Mouse (Mus musculus) lung, embryonic 16.5 days (tissue): Measurements from ENCODE around the gene Cacnb4. TPM values are rescaled to one million over a fixed set of nuclear protein-coding genes. Genes with fewer than 3 reads are reported as not detected.

ENCODE experiments used
- ATAC-seq: fragments of 200-750 bp; cut with Nextera tagmentation; 2 replicates; pipeline ENCODE4 v1.8.0; 2017; ENCODE audit warnings: low read depth, mild to moderate bottlenecking, moderate library complexity
- H3K27ac ChIP-seq: fragments of 300-500 bp; sonication (generic); 2 replicates; pipeline ENCODE4 v1.5.1; 2014; ENCODE audit warnings: mild to moderate bottlenecking, control low read depth, low read length
- H3K27me3 ChIP-seq: fragments of 300-500 bp; sonication (generic); 2 replicates; pipeline ENCODE4 v1.6.1; 2014; ENCODE audit warnings: low read depth, low read length, mixed read lengths; ENCODE audit not compliant: control insufficient read depth, insufficient read depth
- H3K36me3 ChIP-seq: fragments of 300-500 bp; sonication (generic); 2 replicates; pipeline ENCODE4 v1.6.1; 2014; ENCODE audit warnings: low read length; ENCODE audit not compliant: control insufficient read depth, insufficient read depth
- H3K4me1 ChIP-seq: fragments of 300-500 bp; sonication (generic); replicated peaks from 2 replicates; pipeline ENCODE4 v1.6.1; 2014; ENCODE audit warnings: low read length, mixed read lengths; ENCODE audit not compliant: control insufficient read depth, insufficient read depth
- H3K4me2 ChIP-seq: fragments of 300-500 bp; sonication (generic); 2 replicates; pipeline ENCODE4 v1.6.1; 2014; ENCODE audit warnings: low read depth, low read length, control low read depth
- H3K4me3 ChIP-seq: fragments of 300-500 bp; sonication (generic); 2 replicates; pipeline ENCODE4 v1.5.1; 2014; ENCODE audit warnings: mild to moderate bottlenecking, low read length, control low read depth
- H3K9ac ChIP-seq: fragments of 300-500 bp; sonication (generic); 2 replicates; pipeline ENCODE4 v1.6.1; 2014; ENCODE audit warnings: low read length, control low read depth
- H3K9me3 ChIP-seq: fragments of 300-500 bp; sonication (generic); 2 replicates; pipeline ENCODE4 v1.6.1; 2016; ENCODE audit warnings: low read length; ENCODE audit not compliant: control insufficient read depth
- WGBS: fragments of 180-500 bp; shearing (Covaris S2); extraction: QIAGEN DNeasy Blood & Tissue Kit; methylation state at CpG from one replicate; pipeline ENCODE4 v1.1.7; 2014; 5-methylcytosine and 5-hydroxymethylcytosine counted together
- polyA plus RNA-seq: library from polyadenylated mRNA; unstranded; fragments of >200 nt; fragmentation: Nextera tagmentation; extraction: Ambion mirVana; gene quantifications from 2 replicates; pipeline ENCODE4 v1.2.1, GENCODE M21; 2015

The Cacnb4 gene
- polyA plus RNA-seq, 1 experiment from 2014 or later: 1.1 TPM

DNA sequence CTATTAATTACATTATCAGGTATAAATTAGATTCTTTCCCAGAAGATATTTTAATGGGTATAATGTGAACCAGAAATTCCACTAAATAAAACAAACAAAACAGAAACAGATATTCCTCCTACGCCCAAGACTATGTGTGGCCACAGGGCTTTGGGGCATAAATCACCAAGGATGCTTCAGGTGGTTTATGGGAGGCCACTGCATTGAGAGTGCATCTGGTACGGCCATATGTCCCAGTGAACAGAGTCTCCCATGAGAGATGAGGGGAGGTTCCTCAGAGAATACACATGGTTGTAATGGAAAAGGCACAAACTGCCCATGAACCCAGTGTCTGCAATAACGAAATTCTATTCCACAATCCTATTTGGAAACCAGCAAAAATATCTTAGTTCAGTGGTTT is 160.1 kb downstream of the Cacnb4 start:
- WGBS: 84% methylated on average over 3 of the region's 3 CpGs
- Histone ChIP-seq H3K4me2 (no peak overlapping the region), H3K4me1 (no peaks in the 10 kb centered on the region), H3K9me3 (no peaks in the 10 kb centered on the region), H3K4me3 (no peak overlapping the region), H3K9ac (no peak overlapping the region), H3K27ac (no peak overlapping the region), H3K36me3 (no peaks in the 10 kb centered on the region), H3K27me3 (no peaks in the 10 kb centered on the region)
- ATAC-seq: no peak

DNA sequence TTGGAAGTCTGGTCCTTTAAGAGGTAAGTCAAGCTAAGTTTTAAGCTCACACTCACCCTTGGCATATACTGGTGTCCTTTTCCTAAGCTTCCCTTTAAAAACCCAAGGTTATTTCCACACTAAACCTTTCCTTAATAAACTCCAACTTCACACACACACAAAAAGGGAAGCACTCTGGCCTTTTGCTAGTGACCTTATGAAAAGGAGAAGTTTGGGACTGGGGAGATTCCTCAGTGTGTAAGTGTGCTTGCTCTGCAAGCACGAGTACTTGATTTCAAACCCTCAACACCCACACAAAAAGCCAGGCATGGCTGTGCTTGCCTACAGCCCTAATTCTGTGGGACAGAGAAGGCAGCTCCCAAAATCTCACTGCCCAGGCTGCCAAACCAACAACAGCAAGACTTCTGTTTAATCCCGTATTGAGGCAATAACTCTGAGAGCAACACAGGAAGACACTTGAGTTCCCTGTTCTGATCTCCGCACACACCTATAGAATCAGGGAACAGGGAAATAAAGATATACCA is 163.7 kb downstream of the Cacnb4 start:
- no peaks in the 10 kb centered on the region for H3K27me3 ChIP-seq
- WGBS: 62% methylated on average over 3 of the region's 3 CpGs
- H3K9ac ChIP-seq: no peak overlapping the region
- H3K27ac ChIP-seq: no peak overlapping the region
- H3K4me2 ChIP-seq: no peak overlapping the region
- no peaks in the 10 kb centered on the region for H3K9me3 ChIP-seq
- H3K4me1 ChIP-seq: no peaks in the 10 kb centered on the region
- no peaks in the 10 kb centered on the region for H3K36me3 ChIP-seq
- no peak for ATAC-seq
- H3K4me3 ChIP-seq: no peak overlapping the region

- Histone ChIP-seq H3K36me3 (no peaks in the 10 kb centered on the region), H3K27ac (no peak overlapping the region), H3K9me3 (no peaks in the 10 kb centered on the region), H3K4me3 (no peak overlapping the region), H3K4me2 (no peak overlapping the region), H3K27me3 (no peaks in the 10 kb centered on the region), H3K4me1 (no peaks in the 10 kb centered on the region), H3K9ac (no peak overlapping the region)
- WGBS: 41% methylated on average over 3 of the region's 3 CpGs
- ATAC-seq: no peak
These were observed 164.4 kb downstream of the Cacnb4 start for GRCm38 (mm10) chr2:52512206-52512605.

DNA sequence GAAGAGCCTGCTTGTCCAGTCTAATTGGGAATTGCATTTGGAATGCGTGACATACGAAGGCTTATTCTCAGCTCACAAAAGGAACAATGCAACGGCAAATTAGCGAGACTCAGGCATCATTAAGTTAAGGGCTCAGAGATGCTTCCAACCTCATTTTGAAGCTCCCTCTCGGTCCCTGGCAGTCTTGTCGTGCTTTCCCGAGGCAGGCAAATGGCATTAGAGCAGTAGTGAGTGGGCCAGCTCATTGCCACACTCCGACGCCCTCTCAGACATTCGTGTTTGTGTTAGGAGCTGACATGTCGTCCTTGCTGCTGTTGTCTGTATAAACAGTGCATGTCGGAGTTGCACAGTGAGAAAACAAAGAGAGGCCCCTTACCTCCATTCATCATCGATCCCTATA is 164.8 kb downstream of the Cacnb4 start:
- no peaks in the 10 kb centered on the region for H3K36me3 ChIP-seq
- H3K27me3 ChIP-seq: no peaks in the 10 kb centered on the region
- no peak overlapping the region for H3K4me2 ChIP-seq
- no peak for ATAC-seq
- no peak overlapping the region for H3K27ac ChIP-seq
- H3K9ac ChIP-seq: no peak overlapping the region
- H3K4me3 ChIP-seq: no peak overlapping the region
- H3K4me1 ChIP-seq: no peaks in the 10 kb centered on the region
- H3K9me3 ChIP-seq: no peaks in the 10 kb centered on the region
- WGBS: 28% methylated on average over 13 of the region's 13 CpGs

- Histone ChIP-seq H3K27ac (no peak overlapping the region), H3K9me3 (no peaks in the 10 kb centered on the region), H3K9ac (no peak overlapping the region), H3K27me3 (no peaks in the 10 kb centered on the region), H3K36me3 (no peaks in the 10 kb centered on the region), H3K4me1 (no peaks in the 10 kb centered on the region), H3K4me3 (no peak overlapping the region), H3K4me2 (no peak overlapping the region)
- WGBS: 71% methylated on average over 19 of the region's 19 CpGs
- ATAC-seq: no peak
These were observed 166.7 kb downstream of the Cacnb4 start for GRCm38 (mm10) chr2:52509779-52510500.

DNA sequence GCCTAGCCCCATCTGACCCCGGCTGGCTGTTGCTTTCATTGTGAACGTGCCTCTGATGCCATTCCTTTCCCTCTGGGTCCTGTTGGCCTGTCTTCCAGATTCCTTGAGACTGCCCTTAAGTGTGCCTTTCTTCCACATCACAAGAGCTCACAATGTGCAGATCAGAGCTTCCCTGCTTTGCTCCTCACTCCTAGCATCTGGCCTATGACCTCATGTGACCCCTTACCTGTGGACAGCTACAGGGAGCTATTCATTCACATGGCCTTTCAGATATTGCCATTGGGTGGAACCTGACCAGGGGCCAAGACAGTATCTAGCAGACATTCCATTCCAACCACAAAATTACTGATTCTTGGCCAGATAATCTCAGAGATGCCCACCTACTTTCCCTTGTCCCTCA is 171.5 kb downstream of the Cacnb4 start:
- Histone ChIP-seq H3K36me3 (no peaks in the 10 kb centered on the region), H3K4me1 (no peaks in the 10 kb centered on the region), H3K27ac (no peak overlapping the region), H3K4me2 (no peak overlapping the region), H3K9ac (no peak overlapping the region), H3K27me3 (no peaks in the 10 kb centered on the region), H3K9me3 (no peaks in the 10 kb centered on the region), H3K4me3 (no peak overlapping the region)
- peak; percentile 26; the same call in 1 of the 2 replicates for ATAC-seq
- 73% methylated on average over 2 of the region's 2 CpGs for WGBS

DNA sequence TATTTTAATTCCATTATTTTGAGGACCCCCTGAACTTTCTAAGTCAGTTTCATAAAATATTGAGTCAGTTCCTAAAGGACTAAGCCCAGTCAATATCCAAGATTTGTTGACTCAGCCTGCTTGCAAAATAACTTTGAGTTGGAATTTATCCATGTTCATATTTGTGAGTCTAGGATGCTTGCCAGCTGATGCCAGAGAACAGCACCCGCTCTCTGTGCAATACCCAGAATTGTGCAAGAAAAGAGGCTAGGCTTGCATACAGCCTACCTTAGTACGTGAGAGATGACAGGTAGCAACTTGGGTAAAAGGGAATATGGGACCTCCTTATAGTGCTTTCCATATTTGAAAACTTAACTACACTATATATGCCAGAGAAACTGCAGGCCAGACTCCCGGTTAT is 171.9 kb downstream of the Cacnb4 start:
- Histone ChIP-seq H3K9ac (no peak overlapping the region), H3K27me3 (no peaks in the 10 kb centered on the region), H3K9me3 (no peaks in the 10 kb centered on the region), H3K36me3 (no peaks in the 10 kb centered on the region), H3K27ac (no peak overlapping the region), H3K4me3 (no peak overlapping the region), H3K4me2 (no peak overlapping the region), H3K4me1 (no peaks in the 10 kb centered on the region)
- ATAC-seq: peak; percentile 71
- 67% methylated on average over 3 of the region's 3 CpGs for WGBS

- no peak overlapping the region for H3K9ac ChIP-seq
- 64% methylated on average over 6 of the region's 6 CpGs for WGBS
- H3K4me2 ChIP-seq: no peak overlapping the region
- no peak overlapping the region for H3K27ac ChIP-seq
- H3K9me3 ChIP-seq: no peaks in the 10 kb centered on the region
- H3K27me3 ChIP-seq: no peaks in the 10 kb centered on the region
- no peak overlapping the region for H3K4me3 ChIP-seq
- H3K36me3 ChIP-seq: no peaks in the 10 kb centered on the region
- peak; percentile 34; the same call in 1 of the 2 replicates for ATAC-seq
- no peaks in the 10 kb centered on the region for H3K4me1 ChIP-seq
These were observed 176.8 kb downstream of the Cacnb4 start for GRCm38 (mm10) chr2:52499849-52500262.

DNA sequence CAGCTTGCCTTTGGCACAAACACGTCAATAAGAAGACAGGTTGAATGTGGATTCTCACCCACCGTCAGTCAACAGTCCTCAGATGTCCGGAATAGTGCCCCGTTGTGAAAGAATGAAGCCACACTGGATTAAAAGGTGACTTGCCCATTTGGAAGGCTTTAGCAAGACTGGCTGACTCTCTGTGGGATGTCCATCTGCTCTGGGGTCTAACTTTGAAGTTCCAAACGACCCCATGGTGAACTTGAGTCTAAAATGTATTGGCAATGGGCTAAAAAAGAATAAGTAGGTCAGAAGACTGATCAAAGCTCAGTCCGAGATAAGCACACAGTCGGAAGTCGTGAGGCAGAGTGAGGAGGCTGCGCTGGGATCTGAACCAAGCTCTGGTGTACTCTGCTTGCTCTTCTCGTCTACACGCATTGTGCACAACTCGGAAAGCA is 177.5 kb downstream of the Cacnb4 start:
- Histone ChIP-seq H3K9me3 (no peaks in the 10 kb centered on the region), H3K27ac (no peak overlapping the region), H3K4me1 (no peaks in the 10 kb centered on the region), H3K9ac (no peak overlapping the region), H3K4me3 (no peak overlapping the region), H3K27me3 (no peaks in the 10 kb centered on the region), H3K4me2 (no peak overlapping the region), H3K36me3 (no peaks in the 10 kb centered on the region)
- ATAC-seq: no peak
- 73% methylated on average over 12 of the region's 12 CpGs for WGBS
